6 mouse cellular contexts compared by ENCODE assay signal in the genomic region with DNA sequence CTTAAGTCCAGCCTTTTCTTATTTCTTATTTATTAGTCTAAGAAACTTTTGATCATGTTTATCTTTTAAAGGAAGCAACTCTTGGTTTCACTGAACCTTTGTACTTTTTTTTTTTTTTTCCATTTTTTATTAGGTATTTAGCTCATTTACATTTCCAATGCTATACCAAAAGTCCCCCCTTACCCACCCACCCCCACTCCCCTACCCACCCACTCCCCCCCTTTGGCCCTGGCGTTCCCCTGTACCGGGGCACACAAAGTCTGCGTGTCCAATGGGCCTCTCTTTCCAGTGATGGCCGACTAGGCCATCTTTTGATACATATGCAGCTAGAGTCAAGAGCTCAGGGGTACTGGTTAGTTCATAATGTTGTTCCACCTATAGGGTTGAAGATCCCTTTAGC.
DNase-seq lines count a peak whose midpoint lies in the region; ATAC-seq lines count a peak whose summit lies in the region.
"Not testable (repeated sequence)": the region's sequence is repeated elsewhere in the genome, so short reads cannot be mapped to it uniquely, and the experiment has no call there.

No protein-coding gene starts in this region.

- no CpG with 5 or more reads among the region's 4 CpGs for WGBS in embryonic facial prominence, embryonic 15.5 days
- WGBS in forebrain, embryonic 13.5 days, result no CpG with 5 or more reads among the region's 4 CpGs
- WGBS in kidney, embryonic 15.5 days, result no CpG with 5 or more reads among the region's 4 CpGs
- no CpG with 5 or more reads among the region's 4 CpGs for WGBS in limb, embryonic 13.5 days
- no CpG with 5 or more reads among the region's 4 CpGs for WGBS in midbrain, embryonic 14.5 days
- WGBS in neural tube, embryonic 13.5 days, result no CpG with 5 or more reads among the region's 4 CpGs

- H3K9me3 ChIP-seq in embryonic facial prominence, embryonic 15.5 days (replicated peaks); forebrain, embryonic 13.5 days (replicated peaks); kidney, embryonic 15.5 days (replicated peaks); limb, embryonic 13.5 days; midbrain, embryonic 14.5 days (ENCODE audit: control insufficient read depth, low read length); neural tube, embryonic 13.5 days: not testable (repeated sequence)

- H3K4me3 ChIP-seq in embryonic facial prominence, embryonic 15.5 days (replicated peaks); forebrain, embryonic 13.5 days; kidney, embryonic 15.5 days (replicated peaks); limb, embryonic 13.5 days; midbrain, embryonic 14.5 days (replicated peaks; ENCODE audit: low read depth, low read length); neural tube, embryonic 13.5 days: not testable (repeated sequence)

- not testable (repeated sequence) for H3K9ac ChIP-seq in embryonic facial prominence, embryonic 15.5 days; forebrain, embryonic 13.5 days; kidney, embryonic 15.5 days; limb, embryonic 13.5 days; midbrain, embryonic 14.5 days (replicated peaks; ENCODE audit: low read length); neural tube, embryonic 13.5 days

- not testable (repeated sequence) for H3K27ac ChIP-seq in embryonic facial prominence, embryonic 15.5 days (replicated peaks); forebrain, embryonic 13.5 days; kidney, embryonic 15.5 days; limb, embryonic 13.5 days; midbrain, embryonic 14.5 days (replicated peaks; ENCODE audit: low read depth, low read length); neural tube, embryonic 13.5 days (replicated peaks)

- not testable (repeated sequence) for H3K4me1 ChIP-seq in embryonic facial prominence, embryonic 15.5 days; forebrain, embryonic 13.5 days; kidney, embryonic 15.5 days; limb, embryonic 13.5 days; midbrain, embryonic 14.5 days (ENCODE audit: control insufficient read depth, insufficient read depth, low read length); neural tube, embryonic 13.5 days (replicated peaks)

- not testable (repeated sequence) for DNase-seq in midbrain, embryonic 14.5 days

- not testable (repeated sequence) for H3K4me2 ChIP-seq in embryonic facial prominence, embryonic 15.5 days (replicated peaks); forebrain, embryonic 13.5 days; kidney, embryonic 15.5 days; limb, embryonic 13.5 days (replicated peaks); midbrain, embryonic 14.5 days (ENCODE audit: low read length); neural tube, embryonic 13.5 days

- H3K36me3 ChIP-seq in embryonic facial prominence, embryonic 15.5 days; forebrain, embryonic 13.5 days (ENCODE audit: poor library complexity, severe bottlenecking); kidney, embryonic 15.5 days; limb, embryonic 13.5 days; midbrain, embryonic 14.5 days (ENCODE audit: control insufficient read depth, insufficient read depth, low read length); neural tube, embryonic 13.5 days: not testable (repeated sequence)

- H3K27me3 ChIP-seq in embryonic facial prominence, embryonic 15.5 days; forebrain, embryonic 13.5 days; kidney, embryonic 15.5 days; limb, embryonic 13.5 days; midbrain, embryonic 14.5 days (ENCODE audit: control insufficient read depth, insufficient read depth, low read length); neural tube, embryonic 13.5 days: not testable (repeated sequence)

- ATAC-seq in embryonic facial prominence, embryonic 15.5 days (ENCODE audit: insufficient number of reproducible peaks, low FRiP score, low TSS enrichment, low read depth), result peak; percentile 67; the same call in 1 of the 2 replicates
- ATAC-seq in forebrain, embryonic 13.5 days, result peak; percentile 76
- peak; percentile 69; the same call in 1 of the 2 replicates for ATAC-seq in kidney, embryonic 15.5 days (replicated peaks; ENCODE audit: low FRiP score)
- ATAC-seq in limb, embryonic 13.5 days (ENCODE audit: low FRiP score, low read depth), result peak; percentile 79; the same call in 1 of the 2 replicates
- 0 out of 2 replicates have a peak, but pooled peaks have one; percentile 68 for ATAC-seq in midbrain, embryonic 14.5 days (ENCODE audit: low FRiP score, low TSS enrichment)
- peak; percentile 71; the same call in 1 of the 2 replicates for ATAC-seq in neural tube, embryonic 13.5 days (ENCODE audit: low read depth)
